Mouse (Mus musculus): ENCODE results near the gene Kcnma1. TPM values are rescaled to one million over a fixed set of nuclear protein-coding genes. Genes with fewer than 3 reads are reported as not detected.

Gene Kcnma1
- polyA plus RNA-seq, 1 experiment, result 3.5 TPM

DNA sequence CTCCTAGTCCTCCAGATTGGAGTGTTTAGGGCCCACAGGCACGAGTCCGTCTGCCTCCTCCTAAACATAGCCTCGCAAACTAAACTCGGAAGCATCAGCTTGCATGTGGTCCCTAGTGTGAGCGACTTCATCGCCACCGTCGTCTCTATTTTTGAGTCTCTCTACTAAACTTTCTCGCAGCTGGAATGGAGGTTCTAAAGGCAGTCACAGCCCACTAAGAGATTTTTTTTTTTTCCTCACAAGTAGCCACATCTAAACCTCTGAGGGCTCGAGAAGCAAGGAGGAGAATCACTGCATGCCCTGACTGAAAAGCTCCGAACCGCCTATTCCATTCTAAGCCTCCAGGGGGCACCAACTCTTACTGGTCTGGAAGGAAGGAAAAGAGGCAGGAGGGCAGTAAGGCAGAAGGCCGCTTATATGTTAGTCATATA is 223.0 kb downstream of the Kcnma1 start:
- H3K36me3 ChIP-seq (ENCODE audit: control insufficient read depth, insufficient read depth, low read length), result no peaks in the 10 kb centered on the region
- H3K27me3 ChIP-seq (ENCODE audit: control insufficient read depth, insufficient read depth, low read length), result no peaks in the 10 kb centered on the region
- peaks cover 3% of the 10 kb centered on the region; the same call in 1 of the 2 replicates for H3K4me1 ChIP-seq (ENCODE audit: control insufficient read depth, insufficient read depth, insufficient read length, low read length)
- H3K4me3 ChIP-seq (ENCODE audit: low read depth, low read length), result no peak overlapping the region
- 52% methylated on average over 13 of the region's 13 CpGs for WGBS
- TF ChIP-seq POLR2A (IDR thresholded peaks at IDR 0.05; ENCODE audit: low read depth, low read length), result no peak
- peak; percentile 65; the same call in 1 of the 2 replicates for TF ChIP-seq CTCF (IDR thresholded peaks at IDR 0.05; ENCODE audit: extremely low read depth, insufficient read length, insufficient replicate concordance, low read depth, low read length)
- no peak overlapping the region for H3K27ac ChIP-seq (ENCODE audit: insufficient read depth, low read depth, low read length)

DNA sequence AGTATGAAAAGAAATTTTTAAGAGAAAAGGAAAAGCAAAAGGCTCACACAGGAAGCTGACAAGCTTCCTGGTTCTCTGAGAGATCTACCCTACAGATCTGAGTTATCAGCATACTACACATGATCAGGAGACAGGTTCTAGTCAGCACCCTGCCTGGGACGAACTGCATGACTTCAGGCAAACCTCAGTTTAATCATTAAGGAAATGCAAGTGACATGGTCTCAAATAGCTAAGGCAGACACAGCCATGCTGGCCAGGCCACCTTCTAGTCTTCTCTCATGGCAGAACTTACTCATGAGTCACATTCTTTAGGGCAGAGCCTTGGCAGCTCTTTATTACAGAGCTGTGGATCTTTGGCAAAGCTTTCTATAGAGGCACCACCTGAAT is 227.6 kb downstream of the Kcnma1 start:
- H3K27me3 ChIP-seq (ENCODE audit: control insufficient read depth, insufficient read depth, low read length), result no peaks in the 10 kb centered on the region
- no peak overlapping the region for H3K4me3 ChIP-seq (ENCODE audit: low read depth, low read length)
- H3K27ac ChIP-seq (ENCODE audit: insufficient read depth, low read depth, low read length), result peak overlapping the region; percentile 96
- H3K36me3 ChIP-seq (ENCODE audit: control insufficient read depth, insufficient read depth, low read length), result no peaks in the 10 kb centered on the region
- 15% methylated on average over 1 of the region's 1 CpGs for WGBS
- peaks cover 11% of the 10 kb centered on the region; the same call in 1 of the 2 replicates for H3K4me1 ChIP-seq (ENCODE audit: control insufficient read depth, insufficient read depth, insufficient read length, low read length)
- TF ChIP-seq CTCF (IDR thresholded peaks at IDR 0.05; ENCODE audit: extremely low read depth, insufficient read length, insufficient replicate concordance, low read depth, low read length), result no peak
- TF ChIP-seq POLR2A (IDR thresholded peaks at IDR 0.05; ENCODE audit: low read depth, low read length), result no peak

DNA sequence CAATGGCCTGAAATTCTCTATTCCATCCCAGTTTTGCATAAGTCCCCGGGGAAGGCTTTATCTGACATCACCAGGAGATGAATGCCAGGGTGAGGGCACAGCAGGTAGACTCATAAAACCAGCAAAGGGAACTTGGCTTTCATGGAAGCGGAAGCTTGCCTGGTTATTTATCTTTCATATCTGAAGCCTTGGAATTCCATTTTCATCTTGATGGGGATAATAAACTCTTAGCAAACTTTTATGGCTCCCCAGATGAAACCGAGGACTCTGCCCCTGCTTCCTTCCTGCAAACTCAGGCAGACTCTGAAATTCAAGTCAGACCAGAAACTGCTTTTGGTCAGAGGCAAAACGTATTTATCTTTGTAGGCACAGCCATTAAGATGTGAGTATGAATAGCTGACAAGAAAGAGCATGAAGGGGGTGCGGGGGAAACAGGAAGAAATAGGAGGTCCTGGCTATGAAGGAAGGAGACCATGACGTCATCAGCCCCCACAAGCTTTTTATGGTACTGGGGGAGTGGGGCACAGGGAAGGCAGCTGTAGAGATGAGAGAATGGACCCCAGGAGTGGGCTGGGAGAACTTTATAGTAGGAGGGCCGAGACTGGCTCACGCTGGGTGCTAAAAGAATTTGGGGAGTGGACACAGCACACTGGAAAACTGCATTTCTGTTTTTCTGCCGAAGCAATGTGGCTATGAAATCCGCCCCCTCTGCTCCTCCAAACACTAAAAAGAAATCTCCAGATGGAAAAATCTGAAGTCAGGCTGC is 228.2 kb downstream of the Kcnma1 start:
- Histone ChIP-seq H3K36me3 (ENCODE audit: control insufficient read depth, insufficient read depth, low read length) (no peaks in the 10 kb centered on the region), H3K27ac (ENCODE audit: insufficient read depth, low read depth, low read length) (peak overlapping the region; percentile 96), H3K27me3 (ENCODE audit: control insufficient read depth, insufficient read depth, low read length) (no peaks in the 10 kb centered on the region), H3K4me3 (ENCODE audit: low read depth, low read length) (peak overlapping the region; percentile 24; the same call in 1 of the 2 replicates), H3K4me1 (ENCODE audit: control insufficient read depth, insufficient read depth, insufficient read length, low read length) (peaks cover 11% of the 10 kb centered on the region; the same call in 1 of the 2 replicates)
- 16% methylated on average over 10 of the region's 10 CpGs for WGBS
- TF ChIP-seq POLR2A (IDR thresholded peaks at IDR 0.05; ENCODE audit: low read depth, low read length) (no peak), CTCF (IDR thresholded peaks at IDR 0.05; ENCODE audit: extremely low read depth, insufficient read length, insufficient replicate concordance, low read depth, low read length) (no peak)

DNA sequence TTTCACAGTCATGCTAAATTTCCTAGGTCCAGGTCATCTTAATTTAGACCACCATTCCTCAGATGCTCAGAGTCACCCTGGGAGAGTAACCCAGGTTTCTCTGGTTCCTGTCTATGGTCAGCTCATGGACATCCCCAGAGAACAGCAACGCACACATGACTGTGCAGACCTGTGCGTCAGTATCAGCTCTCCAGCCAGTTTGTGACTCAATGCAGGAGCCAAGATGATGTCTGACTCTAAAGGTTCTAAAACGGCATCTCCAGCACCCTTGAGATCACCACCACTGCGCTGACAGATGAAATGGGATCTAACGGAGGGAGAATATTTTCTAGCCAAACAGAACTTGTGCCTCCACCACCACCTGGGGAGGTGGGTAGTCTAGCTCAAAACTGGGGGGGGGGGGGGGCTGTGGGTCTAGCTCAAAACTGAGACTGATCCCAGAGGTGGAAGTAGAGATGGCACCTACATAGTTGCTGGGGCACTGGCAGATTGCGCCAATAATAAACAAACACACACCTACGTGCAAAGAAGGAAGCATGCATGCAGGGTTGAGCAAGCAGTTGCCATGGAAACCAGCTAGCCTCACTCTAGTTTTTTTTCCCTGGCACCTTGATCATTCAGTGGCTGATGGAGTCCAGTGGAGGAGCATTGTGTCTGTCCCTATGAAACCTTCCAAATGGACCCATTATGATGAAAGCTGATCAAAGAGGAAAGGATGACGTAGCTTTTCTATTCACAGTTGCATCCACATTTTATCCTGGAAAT is 231.3 kb downstream of the Kcnma1 start:
- Histone ChIP-seq H3K27ac (ENCODE audit: insufficient read depth, low read depth, low read length) (no peak overlapping the region), H3K4me1 (ENCODE audit: control insufficient read depth, insufficient read depth, insufficient read length, low read length) (peaks cover 11% of the 10 kb centered on the region; the same call in 1 of the 2 replicates), H3K4me3 (ENCODE audit: low read depth, low read length) (no peak overlapping the region), H3K27me3 (ENCODE audit: control insufficient read depth, insufficient read depth, low read length) (no peaks in the 10 kb centered on the region), H3K36me3 (ENCODE audit: control insufficient read depth, insufficient read depth, low read length) (no peaks in the 10 kb centered on the region)
- 71% methylated on average over 8 of the region's 8 CpGs for WGBS
- TF ChIP-seq POLR2A (IDR thresholded peaks at IDR 0.05; ENCODE audit: low read depth, low read length) (no peak), CTCF (IDR thresholded peaks at IDR 0.05; ENCODE audit: extremely low read depth, insufficient read length, insufficient replicate concordance, low read depth, low read length) (no peak)

DNA sequence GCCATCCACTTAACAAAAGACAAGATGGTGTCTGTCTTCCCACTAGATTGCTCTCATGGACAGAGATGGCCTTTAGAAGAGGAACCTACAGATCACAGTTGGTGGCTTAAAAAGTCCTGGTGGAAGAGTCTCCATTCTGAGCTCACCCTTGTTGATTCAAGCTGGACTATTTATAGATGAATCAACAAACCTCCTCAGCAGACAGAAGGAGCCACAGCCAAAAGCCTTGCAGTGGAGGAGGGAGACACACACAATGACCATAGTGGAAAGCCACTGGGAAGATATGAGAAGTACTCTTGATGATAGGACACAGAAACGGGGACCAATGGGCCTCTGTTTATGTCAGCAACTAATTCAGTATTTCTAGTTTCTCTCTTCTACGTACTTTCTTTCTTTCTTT is 239.7 kb downstream of the Kcnma1 start:
- 64% methylated on average over 2 of the region's 2 CpGs for WGBS
- Histone ChIP-seq H3K27ac (ENCODE audit: insufficient read depth, low read depth, low read length) (no peak overlapping the region), H3K27me3 (ENCODE audit: control insufficient read depth, insufficient read depth, low read length) (no peaks in the 10 kb centered on the region), H3K4me1 (ENCODE audit: control insufficient read depth, insufficient read depth, insufficient read length, low read length) (no peaks in the 10 kb centered on the region; the same call in 1 of the 2 replicates), H3K36me3 (ENCODE audit: control insufficient read depth, insufficient read depth, low read length) (no peaks in the 10 kb centered on the region), H3K4me3 (ENCODE audit: low read depth, low read length) (no peak overlapping the region)
- no peak for TF ChIP-seq CTCF (IDR thresholded peaks at IDR 0.05; ENCODE audit: extremely low read depth, insufficient read length, insufficient replicate concordance, low read depth, low read length)
- no peak for TF ChIP-seq POLR2A (IDR thresholded peaks at IDR 0.05; ENCODE audit: low read depth, low read length)

DNA sequence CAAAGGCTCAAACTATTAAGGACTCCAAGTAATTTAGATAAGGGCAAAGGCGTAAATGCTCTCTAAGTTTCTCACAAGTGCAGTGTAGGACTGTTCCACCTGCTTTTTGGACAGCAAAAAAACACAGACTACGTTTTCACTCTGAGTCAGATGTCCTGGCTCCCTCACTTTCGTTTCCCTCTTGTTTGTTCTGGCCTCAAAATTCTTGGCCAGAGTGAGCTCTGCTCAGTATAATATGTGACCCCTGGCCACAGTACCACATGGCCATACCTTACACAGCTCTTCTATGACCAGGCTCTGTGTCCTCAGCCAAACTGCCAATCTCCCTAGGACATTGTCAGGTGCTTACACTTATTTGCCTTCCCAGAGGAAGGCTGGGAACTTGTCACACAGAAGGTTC is 241.6 kb downstream of the Kcnma1 start:
- H3K27me3 ChIP-seq (ENCODE audit: control insufficient read depth, insufficient read depth, low read length), result no peaks in the 10 kb centered on the region
- H3K4me3 ChIP-seq (ENCODE audit: low read depth, low read length), result no peak overlapping the region
- H3K27ac ChIP-seq (ENCODE audit: insufficient read depth, low read depth, low read length), result no peak overlapping the region
- no peaks in the 10 kb centered on the region for H3K36me3 ChIP-seq (ENCODE audit: control insufficient read depth, insufficient read depth, low read length)
- no peaks in the 10 kb centered on the region; the same call in 1 of the 2 replicates for H3K4me1 ChIP-seq (ENCODE audit: control insufficient read depth, insufficient read depth, insufficient read length, low read length)
- TF ChIP-seq POLR2A (IDR thresholded peaks at IDR 0.05; ENCODE audit: low read depth, low read length), result no peak
- no peak for TF ChIP-seq CTCF (IDR thresholded peaks at IDR 0.05; ENCODE audit: extremely low read depth, insufficient read length, insufficient replicate concordance, low read depth, low read length)
- 19% methylated on average over 3 of the region's 3 CpGs for WGBS

DNA sequence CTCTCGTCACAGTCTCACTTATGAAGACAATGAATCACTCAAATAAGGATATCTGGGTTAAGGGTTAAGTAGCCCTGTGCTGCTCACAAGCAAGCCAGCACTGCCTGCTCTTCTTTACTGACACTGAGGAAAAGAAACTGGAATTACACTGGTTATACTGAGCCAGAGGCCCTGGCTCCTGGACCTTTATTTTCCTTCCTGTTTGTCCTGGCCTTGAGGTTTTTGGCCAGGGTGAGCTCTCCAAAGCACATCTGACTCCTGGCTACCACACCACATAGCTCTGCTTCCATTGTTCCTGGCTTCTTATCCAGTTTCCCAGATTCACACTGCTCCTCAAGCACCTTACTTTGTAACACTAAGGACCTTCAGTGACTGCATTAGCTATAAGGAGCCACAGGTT is 242.5 kb downstream of the Kcnma1 start:
- no peak for TF ChIP-seq CTCF (IDR thresholded peaks at IDR 0.05; ENCODE audit: extremely low read depth, insufficient read length, insufficient replicate concordance, low read depth, low read length)
- Histone ChIP-seq H3K27ac (ENCODE audit: insufficient read depth, low read depth, low read length) (no peak overlapping the region), H3K27me3 (ENCODE audit: control insufficient read depth, insufficient read depth, low read length) (no peaks in the 10 kb centered on the region), H3K36me3 (ENCODE audit: control insufficient read depth, insufficient read depth, low read length) (no peaks in the 10 kb centered on the region), H3K4me3 (ENCODE audit: low read depth, low read length) (no peak overlapping the region), H3K4me1 (ENCODE audit: control insufficient read depth, insufficient read depth, insufficient read length, low read length) (no peaks in the 10 kb centered on the region; the same call in 1 of the 2 replicates)
- WGBS, result 78% methylated on average over 1 of the region's 1 CpGs
